Mouse (Mus musculus): ENCODE data around the gene Kbtbd4.

The Kbtbd4 gene

DNA sequence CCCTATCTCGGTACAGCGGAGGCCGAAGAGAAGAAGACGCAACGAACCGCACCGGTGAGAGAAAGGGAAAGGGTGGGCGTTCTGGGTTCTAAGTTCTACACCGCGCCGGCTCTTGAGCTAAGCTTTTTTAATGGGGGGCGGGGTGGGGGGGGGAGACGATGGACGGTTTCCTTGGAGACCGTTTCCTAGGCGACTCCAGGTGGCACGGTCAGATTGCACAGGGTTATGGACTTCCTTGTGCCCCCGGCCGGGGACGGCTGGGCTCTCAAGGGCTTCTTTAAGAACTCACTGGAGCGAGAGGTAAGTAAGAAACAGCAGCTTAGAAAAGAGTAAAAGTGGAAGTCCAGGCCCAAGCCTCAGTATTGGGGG, 300 bp downstream of the Kbtbd4 start:
- no peak for DNase-seq (ENCODE audit: low read depth, low spot score)

DNA sequence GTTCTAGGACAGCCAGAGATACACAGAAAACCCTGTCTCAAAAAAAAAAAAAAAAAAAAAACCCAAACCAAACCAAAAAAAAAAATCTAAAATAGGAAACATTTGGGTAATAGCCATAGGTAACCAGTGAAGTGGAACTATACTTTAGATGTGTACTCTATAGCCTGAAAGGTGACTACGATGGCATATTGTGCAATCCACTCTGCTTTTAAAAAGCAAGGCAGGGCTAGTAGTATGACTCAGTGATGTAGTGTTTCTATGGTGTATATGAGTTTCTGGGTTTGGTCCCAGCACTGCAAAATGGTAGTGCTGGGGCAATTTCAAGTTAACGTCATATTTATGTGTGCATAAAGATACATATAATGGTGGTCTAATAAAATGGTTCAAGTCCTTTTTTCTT, 2.2 kb downstream of the Kbtbd4 start:
- DNase-seq (ENCODE audit: low read depth, low spot score): no peak

DNA sequence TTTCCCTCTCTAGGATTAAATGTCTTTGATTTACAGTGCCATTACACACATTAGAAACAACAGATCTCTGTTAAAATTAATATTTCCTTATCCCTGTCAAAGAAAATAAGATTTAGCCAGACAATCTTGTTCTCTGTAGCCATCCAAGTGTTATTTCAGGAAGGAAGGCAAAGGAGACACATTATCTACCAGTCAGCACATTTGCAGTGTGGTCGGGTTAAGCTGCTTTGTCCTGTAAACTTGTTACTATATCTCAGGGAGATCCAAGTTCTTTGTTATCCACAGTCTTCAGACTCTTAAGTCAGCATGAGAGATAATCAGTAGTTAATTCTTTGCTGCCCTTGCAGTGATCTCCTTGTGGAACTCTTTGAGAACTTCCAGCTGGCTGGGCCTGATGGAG, 6.3 kb downstream of the Kbtbd4 start:
- DNase-seq (ENCODE audit: low read depth, low spot score): no peak

DNA sequence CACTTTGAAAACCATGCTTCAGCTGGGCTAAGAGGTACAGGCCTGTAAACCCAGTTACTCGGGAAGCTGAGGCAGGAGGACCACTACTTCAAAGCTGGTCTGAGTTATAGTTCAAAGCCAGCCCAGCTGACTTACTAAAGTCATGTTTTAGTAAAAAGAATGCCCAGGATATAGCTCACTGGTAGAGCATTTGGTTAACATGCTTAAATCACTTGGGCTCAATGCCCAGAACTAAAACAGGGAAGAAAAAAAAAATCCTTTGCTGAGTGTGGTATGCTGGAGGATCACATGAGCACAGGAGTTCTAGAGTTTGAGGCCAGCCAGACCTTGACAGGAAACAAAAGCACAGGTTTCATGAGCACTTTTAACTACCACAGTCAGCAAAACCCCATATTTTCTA, 7.1 kb downstream of the Kbtbd4 start:
- no peak for DNase-seq (ENCODE audit: low read depth, low spot score)

DNA sequence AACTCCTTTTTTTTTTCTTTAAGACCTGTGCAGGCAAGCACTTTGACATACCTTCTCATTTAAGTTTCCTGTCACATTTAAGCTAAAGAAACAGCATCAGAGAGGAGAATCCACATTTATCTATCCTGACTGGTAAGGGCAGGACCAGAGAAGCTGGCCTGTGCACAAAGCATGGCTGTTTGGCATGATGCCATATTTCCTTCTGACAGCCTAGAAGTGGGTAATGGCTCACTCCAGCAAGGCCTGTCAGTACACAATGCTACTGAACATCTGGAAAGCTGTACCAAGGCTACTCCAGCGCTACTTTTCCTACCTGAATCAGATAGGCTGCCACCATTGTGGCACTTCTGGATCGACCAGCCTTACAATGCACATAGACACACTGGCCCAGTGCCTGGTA, 9.1 kb downstream of the Kbtbd4 start:
- DNase-seq (ENCODE audit: low read depth, low spot score): no peak

DNA sequence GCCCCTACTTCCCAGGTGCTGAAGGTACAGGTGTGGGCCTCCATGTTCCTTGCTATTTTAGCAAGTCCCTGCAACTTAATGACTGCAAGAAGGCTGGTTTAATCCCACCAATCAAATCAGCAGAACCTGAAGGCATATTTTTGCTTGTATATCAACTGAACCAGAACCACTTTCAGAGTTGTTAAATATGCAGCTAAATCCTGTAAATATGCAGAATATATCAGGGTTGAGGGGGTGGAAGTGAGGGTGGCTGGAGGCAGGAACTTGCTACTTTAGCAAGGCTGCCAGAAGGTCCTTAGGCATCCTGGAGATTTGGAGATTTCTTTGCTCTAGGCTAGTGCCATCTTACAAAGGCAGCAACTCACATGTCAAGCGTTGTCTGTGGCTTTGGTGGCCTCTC, 11.0 kb downstream of the Kbtbd4 start:
- DNase-seq (ENCODE audit: low read depth, low spot score): no peak

DNA sequence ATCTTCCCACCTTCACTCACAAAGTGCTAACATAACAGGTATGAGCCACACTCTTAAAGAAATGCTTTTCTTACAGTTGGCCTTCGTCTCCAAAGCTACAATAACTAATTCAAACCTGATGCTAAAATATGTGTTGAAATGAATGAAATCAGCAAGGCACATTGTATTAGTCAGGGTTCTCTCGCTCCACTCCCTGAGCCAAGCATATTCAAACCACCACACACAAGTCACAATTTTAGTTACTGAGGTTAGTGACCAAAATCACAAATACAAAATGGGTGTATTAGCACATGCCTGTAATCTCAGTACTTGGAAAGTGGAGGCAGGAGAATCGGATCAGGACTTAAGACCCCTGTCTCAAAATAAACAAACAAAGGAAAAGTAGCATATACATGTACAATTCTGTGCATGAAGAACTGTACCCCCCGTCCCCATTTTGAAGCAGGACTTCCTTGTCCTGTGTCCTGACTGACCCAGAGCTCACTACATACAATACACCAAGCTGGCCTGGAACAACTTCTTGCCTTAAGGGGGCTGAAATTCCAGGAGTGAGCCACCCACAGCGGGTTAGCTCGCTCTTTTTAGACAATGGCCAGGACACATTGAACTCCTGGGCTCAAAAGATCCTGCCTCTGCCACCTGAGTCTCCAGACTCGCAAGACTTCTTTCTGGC, 12.2 kb downstream of the Kbtbd4 start:
- DNase-seq (ENCODE audit: low read depth, low spot score): no peak

DNA sequence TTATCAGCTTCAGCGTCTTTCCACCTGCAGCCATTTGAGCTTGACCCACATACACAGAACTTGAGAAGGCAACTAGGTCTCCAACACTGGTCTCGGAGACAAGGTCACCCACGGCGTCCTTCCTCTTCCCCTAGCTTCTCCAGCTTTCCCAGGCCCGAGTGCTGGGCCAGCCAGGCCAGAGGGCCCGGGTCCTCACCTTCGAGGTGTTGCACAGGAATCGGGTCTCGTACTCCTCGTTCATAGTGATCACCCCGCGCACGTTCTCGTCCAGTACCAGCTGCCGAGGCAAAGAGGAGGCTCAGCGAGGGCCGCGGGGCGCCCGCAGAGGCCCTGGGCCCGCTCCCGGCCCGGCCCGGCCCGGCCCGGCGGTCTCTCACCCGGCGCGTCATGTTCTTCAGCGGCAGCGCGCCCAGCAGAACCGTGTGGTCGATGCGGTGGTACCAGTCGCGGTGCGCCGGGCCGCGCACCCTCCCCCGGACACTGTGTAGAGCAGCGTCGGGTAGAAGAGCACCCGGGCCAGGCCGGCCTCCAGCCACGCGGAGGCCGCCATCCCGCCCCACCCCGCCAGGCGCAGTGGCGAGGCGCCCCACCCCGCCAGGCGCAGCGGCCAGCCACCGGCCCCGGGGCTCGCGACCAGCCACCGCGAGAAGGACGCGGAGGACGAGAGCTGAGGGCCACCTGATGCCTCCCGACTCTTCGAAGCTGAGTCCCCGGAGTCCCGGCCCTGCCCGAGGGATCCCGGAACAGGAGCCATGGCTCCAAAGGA, 12.9 kb downstream of the Kbtbd4 start:
- no peak for DNase-seq (ENCODE audit: low read depth, low spot score)

DNA sequence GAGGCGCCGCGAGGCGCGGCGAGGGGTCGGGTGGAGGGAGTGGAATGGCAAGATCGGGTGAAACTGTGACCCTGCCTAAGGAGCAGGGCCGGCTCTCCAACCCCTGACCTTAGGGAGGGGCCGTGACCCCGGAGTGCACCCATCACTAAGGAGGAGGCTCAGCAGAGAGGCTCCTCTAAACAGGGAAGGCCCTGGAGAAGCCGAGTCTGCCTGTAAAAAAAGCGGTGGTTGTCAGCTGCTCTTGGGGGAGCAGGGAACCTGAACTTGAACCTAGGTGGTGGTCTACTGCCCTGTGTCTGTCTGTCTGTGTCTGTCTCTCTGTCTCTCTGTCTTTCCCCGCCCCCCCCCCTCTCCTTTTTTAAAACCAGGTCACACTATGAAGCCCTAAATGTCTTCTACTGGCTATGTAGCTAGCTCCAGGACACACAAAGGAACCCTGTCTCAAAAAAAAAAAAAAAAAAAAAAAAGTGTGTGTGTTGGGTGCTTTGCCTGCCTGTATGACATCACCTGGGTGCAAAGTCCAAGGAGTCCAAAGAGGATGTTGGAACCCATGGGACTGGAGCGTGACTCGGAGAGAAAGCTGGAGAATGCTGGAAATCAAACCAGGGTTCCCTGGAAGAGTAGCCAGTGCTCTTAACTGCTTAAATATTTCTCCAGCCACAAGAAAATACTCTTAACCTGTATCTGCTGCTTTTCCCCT, 13.6 kb downstream of the Kbtbd4 start:
- no peak for DNase-seq (ENCODE audit: low read depth, low spot score)

DNA sequence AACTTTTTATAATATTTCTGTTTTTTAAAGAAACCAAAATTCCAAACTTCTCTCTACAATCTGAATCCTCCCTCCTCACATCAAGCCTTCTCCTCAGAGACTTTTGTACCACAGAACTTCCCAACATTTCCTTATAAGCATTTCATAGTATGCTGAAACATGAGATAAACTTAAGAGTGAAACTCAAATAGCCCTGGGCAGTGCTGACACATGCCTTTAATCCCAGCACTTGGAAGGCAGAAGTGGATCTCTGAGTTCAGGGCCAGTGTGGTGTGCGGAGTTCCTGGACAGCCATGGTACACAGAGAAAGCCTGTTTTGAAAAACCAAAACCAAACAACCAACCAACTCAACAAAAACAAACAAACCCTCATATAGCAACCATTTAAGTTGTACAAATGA, 16.6 kb downstream of the Kbtbd4 start:
- no peak for DNase-seq (ENCODE audit: low read depth, low spot score)

DNA sequence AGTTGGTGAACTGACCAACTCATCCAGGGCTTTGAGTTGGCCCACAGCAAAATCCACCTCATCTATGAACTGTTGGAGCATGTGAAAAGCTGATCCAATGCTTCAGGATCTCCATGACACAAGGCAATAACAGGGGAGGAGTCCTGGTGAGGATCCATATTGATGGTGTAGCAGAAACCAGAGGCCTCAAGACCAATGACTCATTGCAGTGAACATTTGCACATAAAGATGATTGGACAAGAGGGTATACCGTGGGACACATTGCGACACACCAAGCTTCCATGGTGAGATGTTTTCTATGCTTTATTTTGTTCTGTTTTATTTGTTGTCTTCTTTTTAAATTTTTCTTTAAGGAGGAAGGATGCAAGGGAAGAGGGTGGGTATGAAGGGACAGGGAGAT, 18.1 kb downstream of the Kbtbd4 start:
- DNase-seq (ENCODE audit: low read depth, low spot score): no peak

DNA sequence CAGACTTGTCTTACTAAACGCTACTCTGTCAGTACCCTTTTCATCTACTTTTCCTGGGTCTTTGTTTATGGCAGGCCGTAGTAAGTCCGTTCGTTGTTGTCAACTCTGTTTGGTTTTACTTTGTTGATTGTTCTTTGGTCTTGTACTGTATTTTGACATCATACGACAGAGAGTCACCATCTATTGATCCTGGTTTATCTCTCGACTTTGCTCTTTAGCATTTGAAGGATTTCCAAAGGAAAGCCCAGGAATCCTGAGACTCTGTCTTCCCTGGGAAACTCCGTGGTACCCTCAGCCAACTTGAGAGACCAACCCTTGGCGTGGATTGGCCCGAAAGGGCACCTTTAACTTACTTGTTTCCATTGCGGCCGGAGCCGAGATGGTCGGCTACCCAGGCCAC, 24.0 kb downstream of the Kbtbd4 start:
- no peak for DNase-seq (ENCODE audit: low read depth, low spot score)

DNA sequence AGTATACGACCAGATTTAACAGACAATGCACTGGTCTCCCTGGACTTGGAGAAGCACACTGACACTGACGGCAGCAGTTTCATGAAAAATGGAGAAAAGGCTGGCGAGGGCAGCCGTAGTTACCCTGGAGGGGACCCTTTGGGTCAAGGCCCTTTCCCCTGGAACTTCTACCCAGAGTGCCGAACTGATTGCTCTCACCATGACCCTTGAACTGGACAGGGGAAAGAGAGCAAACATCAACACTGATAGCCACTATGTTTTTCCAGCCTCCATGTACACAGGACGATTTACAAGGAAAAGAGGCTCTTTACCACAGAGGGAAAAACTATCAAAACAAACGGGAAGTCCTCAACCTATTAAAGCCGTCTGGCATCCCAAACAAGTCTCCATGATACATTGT, 27.3 kb downstream of the Kbtbd4 start:
- DNase-seq (ENCODE audit: low read depth, low spot score): no peak

DNA sequence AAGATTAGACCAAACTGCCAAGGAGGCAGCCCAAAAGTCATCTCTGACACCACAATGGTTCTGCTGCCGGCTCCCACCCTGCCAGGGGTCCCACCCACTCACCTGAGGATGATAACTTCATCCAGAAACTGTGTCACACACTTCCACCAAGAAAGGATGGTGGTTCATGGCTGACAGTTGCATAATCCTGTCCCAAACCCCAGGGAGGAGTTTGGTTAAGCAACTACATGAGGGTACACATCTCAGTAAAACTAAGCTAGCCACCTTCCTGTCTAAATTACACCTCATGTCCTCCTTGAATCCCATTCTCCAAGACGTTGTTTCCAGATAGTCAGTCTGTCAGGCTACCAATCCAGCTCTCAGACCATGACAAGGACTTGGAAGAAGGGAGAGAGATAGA, 27.7 kb downstream of the Kbtbd4 start:
- DNase-seq (ENCODE audit: low read depth, low spot score): no peak

DNA sequence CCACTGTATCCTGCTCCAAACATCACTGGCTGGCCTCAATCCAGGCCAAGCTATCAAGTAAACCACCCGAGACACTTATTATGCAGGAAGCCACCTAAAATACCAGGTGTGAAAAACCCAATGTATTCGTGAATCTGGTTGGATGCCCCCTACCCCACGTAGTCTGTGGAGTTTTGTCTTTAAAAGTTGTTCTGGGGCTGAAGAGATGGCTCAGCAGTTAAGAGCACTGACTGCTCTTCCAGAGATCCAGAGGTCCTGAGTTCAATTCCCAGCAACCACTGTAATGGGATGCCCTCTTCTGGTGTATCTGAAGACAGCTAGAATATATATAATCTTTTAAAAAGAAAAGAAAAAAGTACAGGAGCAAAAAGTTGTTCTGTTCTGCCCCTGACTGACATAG, 33.8 kb downstream of the Kbtbd4 start:
- DNase-seq (ENCODE audit: low read depth, low spot score): no peak

DNA sequence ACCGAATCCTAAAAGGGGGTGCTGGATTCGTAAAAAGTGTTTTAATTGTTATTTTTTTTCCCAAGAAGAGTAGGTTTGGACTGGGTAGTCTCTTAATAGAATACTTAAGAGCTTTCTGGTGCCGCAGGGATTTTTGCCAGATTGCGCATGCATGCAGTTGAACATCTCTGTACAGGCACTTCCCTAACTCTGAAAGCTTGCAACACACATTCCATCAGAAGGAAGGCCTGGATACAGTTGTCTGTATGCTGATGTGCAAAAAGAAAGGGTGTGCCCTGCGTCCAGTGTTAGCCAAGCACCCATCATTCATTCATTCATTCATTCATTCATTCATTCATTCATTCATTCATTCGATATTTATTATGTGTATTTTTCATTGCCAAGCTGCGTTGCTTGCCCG, 35.2 kb downstream of the Kbtbd4 start:
- no peak for DNase-seq (ENCODE audit: low read depth, low spot score)

DNA sequence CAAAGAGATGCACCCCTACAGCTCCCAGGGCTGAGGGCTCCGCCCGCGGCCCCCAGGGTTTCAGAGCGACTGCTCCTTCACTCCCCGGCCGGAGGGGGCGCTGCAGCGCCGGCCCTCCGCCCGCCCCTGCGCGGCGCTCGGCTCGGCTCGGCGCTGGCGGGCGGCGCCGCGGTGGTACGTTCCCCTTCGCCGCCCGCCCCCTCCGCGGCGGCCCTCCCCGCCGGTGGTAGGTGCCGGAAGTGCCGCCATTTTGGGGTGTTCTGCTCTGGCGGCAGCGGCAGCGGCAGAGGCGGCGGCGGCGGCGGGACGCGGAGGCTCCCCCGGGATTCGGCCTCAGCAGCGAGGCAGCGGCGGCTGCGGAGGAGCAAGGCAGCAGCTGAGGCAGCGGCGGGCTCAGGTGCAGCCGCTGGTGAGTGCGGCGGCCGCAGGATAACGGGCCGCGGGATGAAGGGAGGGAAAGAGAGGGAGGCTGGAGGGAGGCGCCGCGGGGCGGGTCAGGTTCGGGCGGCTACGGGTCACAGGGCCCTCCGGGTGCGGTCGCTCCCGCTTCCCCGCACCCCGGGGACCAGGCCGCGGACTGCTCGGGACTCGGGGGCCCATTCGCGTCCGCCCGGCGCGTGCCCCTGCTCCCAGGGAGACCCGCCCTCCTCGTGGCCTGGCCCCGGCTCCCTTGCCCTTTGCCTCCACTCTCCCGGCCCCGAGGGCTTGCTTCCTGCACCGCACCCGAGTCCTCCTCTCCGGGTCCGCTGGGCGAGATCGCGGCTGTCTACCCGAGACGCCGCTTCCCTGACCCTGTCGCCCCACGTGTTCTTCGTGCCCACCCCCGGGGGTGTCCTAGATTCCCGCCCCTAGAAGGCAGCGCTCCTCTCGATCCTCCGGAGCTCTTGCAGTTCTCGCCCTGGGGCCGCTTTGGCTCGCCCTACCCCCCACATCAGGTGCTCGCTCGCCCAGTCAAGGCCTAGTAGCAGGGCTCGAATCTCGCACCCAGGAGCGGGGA, 36.0 kb downstream of the Kbtbd4 start, which contains the start of gene Celf1:
Celf1 (plus strand) TSS at position 150 of the 997 bp plus-strand sequence.
- peak; percentile 70 for DNase-seq (ENCODE audit: low read depth, low spot score)

DNA sequence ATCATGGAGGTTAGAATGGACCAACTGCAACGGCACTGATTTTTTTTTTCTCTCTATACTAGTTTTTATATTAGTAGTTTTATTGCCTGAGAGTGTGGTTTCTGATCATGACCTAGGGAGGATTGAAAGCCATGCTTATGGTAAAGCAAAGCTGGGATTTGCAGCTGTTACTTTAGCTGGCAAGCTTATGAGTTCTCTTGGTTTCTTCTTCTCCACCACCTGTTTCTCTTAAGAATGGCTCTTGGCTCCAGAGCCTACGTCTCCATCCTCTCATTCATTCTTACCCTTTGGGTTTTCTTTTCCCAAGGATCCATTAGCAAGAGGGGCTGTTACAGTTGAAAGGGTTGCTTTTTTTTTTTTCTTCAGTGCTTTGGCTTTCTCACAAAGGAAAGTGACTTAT, 37.2 kb downstream of the Kbtbd4 start:
- DNase-seq (ENCODE audit: low read depth, low spot score): no peak

DNA sequence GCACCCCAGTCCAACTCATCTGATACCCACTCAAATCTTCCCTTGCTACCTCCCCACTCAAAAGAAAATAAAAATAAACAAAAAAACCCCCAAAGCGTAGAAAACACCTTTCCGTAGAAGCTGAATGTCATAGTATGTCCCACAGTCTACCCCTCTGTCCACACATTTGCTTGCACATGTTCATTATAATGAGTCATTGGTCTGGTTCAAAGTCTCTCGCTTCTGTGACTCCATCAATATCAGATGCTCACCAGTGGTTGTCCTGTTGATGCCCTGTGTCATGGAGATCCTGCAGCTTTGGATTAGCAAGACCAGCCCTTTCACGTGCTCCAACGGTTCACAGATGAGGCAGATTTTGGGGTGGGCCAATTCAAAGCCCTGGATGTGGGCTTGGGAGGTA, 45.6 kb downstream of the Kbtbd4 start:
- no peak for DNase-seq (ENCODE audit: low read depth, low spot score)

DNA sequence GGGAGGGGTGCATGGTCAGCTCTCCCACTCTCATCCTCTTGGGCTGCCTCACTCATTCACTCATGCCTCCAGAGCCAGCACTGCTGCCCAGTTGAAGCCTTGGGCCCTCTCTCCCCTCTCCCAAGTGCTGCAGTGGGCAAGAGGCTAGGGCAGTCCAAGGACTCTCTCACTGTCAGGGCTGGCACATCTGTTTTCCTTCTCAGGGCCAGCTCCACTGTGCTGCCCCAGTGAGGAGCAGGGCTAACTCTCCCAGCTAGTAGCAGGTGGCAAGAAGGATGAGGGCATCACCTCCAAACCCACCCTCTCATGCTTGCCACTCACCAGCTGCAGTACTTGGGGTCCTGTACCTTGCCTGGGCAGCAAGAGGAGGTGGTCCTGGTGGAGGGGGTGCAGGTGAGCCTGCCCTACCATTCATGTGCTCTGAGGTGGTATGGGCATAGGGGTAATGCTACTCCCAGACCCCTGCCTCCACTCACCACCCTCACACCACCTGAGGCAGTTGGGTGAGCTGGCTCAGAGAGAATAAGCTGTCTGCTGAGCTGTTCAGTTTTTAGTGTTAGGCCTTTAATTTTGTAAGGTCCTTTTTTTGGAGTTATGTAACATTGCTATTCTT, 46.1 kb downstream of the Kbtbd4 start:
- DNase-seq (ENCODE audit: low read depth, low spot score): no peak

DNA sequence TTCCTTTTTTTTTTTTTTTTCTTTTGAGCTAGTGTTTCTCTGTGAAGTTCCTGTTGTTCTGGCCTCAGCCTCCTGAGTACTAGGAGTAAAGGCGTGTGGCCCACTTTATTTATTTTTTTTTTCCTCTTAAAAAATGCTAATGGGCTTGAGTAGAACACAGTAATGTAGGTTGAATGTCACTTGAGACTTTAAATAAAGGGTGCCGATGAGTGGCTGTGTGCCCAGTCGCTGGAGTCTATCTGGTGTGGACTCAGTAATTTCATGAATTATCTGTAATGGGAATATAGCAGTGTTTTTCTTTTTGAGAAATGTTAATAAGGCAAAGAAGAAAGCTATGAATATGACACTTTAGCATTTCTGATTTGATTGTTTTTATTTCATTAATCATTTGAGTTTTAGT, 48.9 kb downstream of the Kbtbd4 start:
- no peak for DNase-seq (ENCODE audit: low read depth, low spot score)

All from retina, adult 2 months (tissue).